Mouse (Mus musculus) cerebellum, adult 9-11 months (tissue): ENCODE data around the gene Tcf12.

Experiments used
- DNase-seq: peaks from one replicate; pipeline ENCODE4 v3.0.0; 2022

The Tcf12 gene

GRCm38 (mm10) chr9:71978886-71979285, 132.8 kb downstream of the Tcf12 start:
- no peak for DNase-seq

GRCm38 (mm10) chr9:71976034-71976433, 135.6 kb downstream of the Tcf12 start:
- peak; percentile 97 for DNase-seq

GRCm38 (mm10) chr9:71975141-71975540, 136.5 kb downstream of the Tcf12 start:
- DNase-seq = no peak

- DNase-seq = peak; percentile 39
Observed at GRCm38 (mm10) chr9:71974541-71974959, 137.1 kb downstream of the Tcf12 start.

- no peak for DNase-seq
Observed at GRCm38 (mm10) chr9:71964039-71964438, 147.6 kb downstream of the Tcf12 start.

GRCm38 (mm10) chr9:71960026-71960396, 151.7 kb downstream of the Tcf12 start:
- DNase-seq = no peak

- no peak for DNase-seq
Observed at GRCm38 (mm10) chr9:71959259-71960025, 152.2 kb downstream of the Tcf12 start.

GRCm38 (mm10) chr9:71953217-71953616, 158.5 kb downstream of the Tcf12 start:
- no peak for DNase-seq

GRCm38 (mm10) chr9:71952621-71953076, 159.0 kb downstream of the Tcf12 start:
- DNase-seq = no peak

- no peak for DNase-seq
Observed at GRCm38 (mm10) chr9:71951926-71952325, 159.7 kb downstream of the Tcf12 start.

- DNase-seq = no peak
Observed at GRCm38 (mm10) chr9:71951341-71951740, 160.3 kb downstream of the Tcf12 start.

GRCm38 (mm10) chr9:71944801-71945200, 166.9 kb downstream of the Tcf12 start:
- no peak for DNase-seq

GRCm38 (mm10) chr9:71942424-71942823, 169.2 kb downstream of the Tcf12 start:
- no peak for DNase-seq

GRCm38 (mm10) chr9:71940016-71940415, 171.7 kb downstream of the Tcf12 start:
- DNase-seq = no peak

- no peak for DNase-seq
Observed at GRCm38 (mm10) chr9:71936199-71936598, 175.5 kb downstream of the Tcf12 start.

- DNase-seq = no peak
Observed at GRCm38 (mm10) chr9:71934833-71935232, 176.8 kb downstream of the Tcf12 start.

GRCm38 (mm10) chr9:71931965-71932364, 179.7 kb downstream of the Tcf12 start:
- no peak for DNase-seq

- no peak for DNase-seq
Observed at GRCm38 (mm10) chr9:71931358-71931715, 180.3 kb downstream of the Tcf12 start.

GRCm38 (mm10) chr9:71930431-71931357, 181.0 kb downstream of the Tcf12 start:
- no peak for DNase-seq

- no peak for DNase-seq
Observed at GRCm38 (mm10) chr9:71916662-71916953, 195.1 kb downstream of the Tcf12 start.

- no peak for DNase-seq
Observed at GRCm38 (mm10) chr9:71915871-71916661, 195.6 kb downstream of the Tcf12 start.

- no peak for DNase-seq
Observed at GRCm38 (mm10) chr9:71906522-71906921, 205.1 kb downstream of the Tcf12 start.

- DNase-seq = no peak
Observed at GRCm38 (mm10) chr9:71898852-71899251, 212.8 kb downstream of the Tcf12 start.
